Mouse (Mus musculus): ENCODE results near the gene Acaca. TPM values are rescaled to one million over a fixed set of nuclear protein-coding genes. Genes with fewer than 3 reads are reported as not detected.

Gene Acaca
- polyA plus RNA-seq, 1 experiment = 5.0 TPM

DNA sequence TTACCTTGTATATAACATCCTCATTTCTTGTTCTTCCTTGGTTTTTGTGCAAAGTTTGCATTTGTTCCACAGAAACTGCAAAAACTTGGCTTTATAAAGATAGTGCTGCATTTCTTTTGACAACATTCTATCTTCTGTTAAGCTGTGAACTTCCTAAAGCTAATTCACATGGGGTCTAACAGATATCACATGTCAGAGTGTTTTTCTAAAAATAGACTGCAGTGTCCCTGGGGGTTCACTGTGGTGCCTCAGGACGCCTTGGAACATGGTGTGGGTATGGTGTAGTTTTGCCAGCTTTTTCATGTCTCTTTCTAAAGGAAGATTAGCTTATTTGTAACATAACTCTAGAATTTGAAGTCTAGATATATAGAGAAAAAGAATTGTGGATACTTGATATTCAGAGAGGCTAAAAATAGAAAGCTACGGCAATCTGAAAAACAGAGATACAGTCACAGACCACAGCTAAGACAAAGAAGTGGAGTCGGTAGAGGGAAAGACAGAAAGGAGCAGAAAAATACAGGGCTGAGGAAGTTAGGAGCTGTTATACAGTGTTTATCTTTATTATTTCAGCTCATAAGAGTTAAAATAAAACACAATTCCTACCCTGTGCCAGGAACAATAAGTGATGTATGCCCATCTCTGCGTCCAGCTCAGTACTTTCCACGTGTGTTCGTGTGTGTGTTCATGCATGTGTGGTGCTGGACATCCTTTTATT is 215.2 kb downstream of the Acaca start:
- H3K27ac ChIP-seq (ENCODE audit: insufficient read depth, low read depth, low read length) = no peak overlapping the region
- TF ChIP-seq CTCF (IDR thresholded peaks at IDR 0.05; ENCODE audit: low read depth, low read length) (no peak), POLR2A (IDR thresholded peaks at IDR 0.05; ENCODE audit: borderline replicate concordance, low read depth, low read length) (no peak)
- H3K4me3 ChIP-seq (ENCODE audit: insufficient read depth, low read length) = no peak overlapping the region
- 0 out of 2 replicates have a peak, but pooled peaks cover 2% of the 10 kb centered on the region for H3K4me1 ChIP-seq (ENCODE audit: control insufficient read depth, insufficient read depth, low read length)

DNA sequence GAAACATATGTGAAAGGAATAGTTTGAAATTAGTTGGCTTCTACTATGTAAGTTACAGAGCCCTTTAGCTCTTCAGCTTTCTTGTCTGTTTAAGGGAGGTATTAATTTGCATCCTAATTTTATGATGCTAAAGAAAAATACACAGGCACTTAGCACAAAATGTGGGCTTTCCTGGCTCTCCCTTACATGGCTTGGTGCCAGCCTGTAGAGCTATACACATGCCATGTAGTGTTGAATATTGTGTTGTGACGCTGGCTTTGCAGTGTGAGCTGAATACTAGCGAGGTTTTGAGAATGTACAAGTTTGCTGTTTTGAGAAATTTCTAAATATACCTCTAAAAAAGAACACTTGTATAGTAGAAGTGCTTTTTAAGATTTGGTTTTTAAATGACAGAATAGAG is 218.3 kb downstream of the Acaca start:
- Histone ChIP-seq H3K4me1 (ENCODE audit: control insufficient read depth, insufficient read depth, low read length) (peaks cover 19% of the 10 kb centered on the region), H3K27ac (ENCODE audit: insufficient read depth, low read depth, low read length) (no peak overlapping the region), H3K4me3 (ENCODE audit: insufficient read depth, low read length) (no peak overlapping the region)
- TF ChIP-seq POLR2A (IDR thresholded peaks at IDR 0.05; ENCODE audit: borderline replicate concordance, low read depth, low read length) = no peak
- no peak for TF ChIP-seq CTCF (IDR thresholded peaks at IDR 0.05; ENCODE audit: low read depth, low read length)

DNA sequence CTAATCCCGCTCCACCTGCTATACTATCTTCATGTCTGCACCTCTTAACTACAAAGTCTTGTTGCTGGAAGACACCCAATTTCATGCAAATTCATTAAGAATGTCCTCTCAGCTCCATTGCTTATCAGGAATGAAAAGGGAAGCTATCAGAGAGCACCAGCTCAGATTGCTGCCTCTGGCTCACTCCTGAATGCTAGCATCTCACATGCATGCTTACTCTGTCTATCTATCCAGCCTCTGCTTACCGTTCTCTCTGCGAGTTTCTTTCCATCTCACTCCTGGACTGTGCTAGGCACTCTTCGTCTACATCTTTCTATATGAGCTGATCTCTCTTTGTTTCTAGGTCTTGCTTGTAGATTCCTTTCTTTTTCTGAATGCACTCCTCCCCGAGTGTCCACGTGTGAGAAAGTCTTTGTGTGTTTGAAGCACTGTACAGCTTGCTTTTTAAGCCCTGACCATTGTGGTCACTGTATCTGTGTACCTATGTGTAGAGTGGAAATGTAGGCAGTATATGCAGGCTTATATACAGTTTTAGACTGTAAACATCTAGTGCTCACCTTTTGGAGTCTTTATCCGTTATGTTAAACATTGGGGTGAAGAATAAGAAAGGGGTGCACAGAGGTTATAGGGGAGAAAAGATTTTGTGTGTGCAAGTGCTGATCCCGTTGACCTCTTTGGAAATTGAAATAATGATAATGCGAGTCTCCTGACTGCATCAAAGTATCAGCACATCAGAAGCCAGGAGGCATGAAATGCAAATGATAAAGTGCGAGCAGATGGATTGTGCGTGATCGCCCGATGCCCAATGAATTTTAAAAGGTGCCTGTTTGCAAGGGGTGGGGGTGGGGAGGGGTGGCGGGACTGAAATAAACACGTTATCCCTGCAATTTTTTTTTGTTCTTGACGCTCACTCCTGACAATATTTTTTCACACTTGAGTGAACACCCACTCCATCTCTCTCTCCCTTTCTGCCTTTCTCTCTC is 219.7 kb downstream of the Acaca start:
- H3K4me3 ChIP-seq (ENCODE audit: insufficient read depth, low read length) = no peak overlapping the region
- H3K4me1 ChIP-seq (ENCODE audit: control insufficient read depth, insufficient read depth, low read length) = peaks cover 22% of the 10 kb centered on the region
- TF ChIP-seq CTCF (IDR thresholded peaks at IDR 0.05; ENCODE audit: low read depth, low read length) = no peak
- no peak for TF ChIP-seq POLR2A (IDR thresholded peaks at IDR 0.05; ENCODE audit: borderline replicate concordance, low read depth, low read length)
- no peak overlapping the region for H3K27ac ChIP-seq (ENCODE audit: insufficient read depth, low read depth, low read length)

DNA sequence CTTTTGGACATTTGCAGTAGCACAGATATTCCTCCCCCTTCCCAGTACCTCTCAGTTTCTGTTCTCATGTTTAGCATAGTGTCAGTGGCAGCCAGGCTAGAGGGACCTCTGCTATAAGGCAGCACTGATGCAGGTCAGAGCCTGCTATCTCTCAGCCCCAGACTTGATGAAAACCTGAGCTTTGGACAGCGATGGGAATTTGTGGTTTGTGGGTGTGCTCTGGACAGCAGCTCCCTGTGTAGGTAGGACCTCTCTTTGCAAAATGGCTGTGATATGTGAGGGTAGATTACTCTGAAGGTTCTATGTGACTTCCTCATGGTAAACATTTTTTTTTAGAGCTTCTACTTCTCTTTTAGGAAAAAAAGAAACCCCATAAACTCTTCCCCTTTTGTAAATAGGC is 221.7 kb downstream of the Acaca start:
- TF ChIP-seq CTCF (IDR thresholded peaks at IDR 0.05; ENCODE audit: low read depth, low read length) (no peak), POLR2A (IDR thresholded peaks at IDR 0.05; ENCODE audit: borderline replicate concordance, low read depth, low read length) (no peak)
- Histone ChIP-seq H3K27ac (ENCODE audit: insufficient read depth, low read depth, low read length) (peak overlapping the region; percentile 81), H3K4me3 (ENCODE audit: insufficient read depth, low read length) (no peak overlapping the region), H3K4me1 (ENCODE audit: control insufficient read depth, insufficient read depth, low read length) (peaks cover 27% of the 10 kb centered on the region)

DNA sequence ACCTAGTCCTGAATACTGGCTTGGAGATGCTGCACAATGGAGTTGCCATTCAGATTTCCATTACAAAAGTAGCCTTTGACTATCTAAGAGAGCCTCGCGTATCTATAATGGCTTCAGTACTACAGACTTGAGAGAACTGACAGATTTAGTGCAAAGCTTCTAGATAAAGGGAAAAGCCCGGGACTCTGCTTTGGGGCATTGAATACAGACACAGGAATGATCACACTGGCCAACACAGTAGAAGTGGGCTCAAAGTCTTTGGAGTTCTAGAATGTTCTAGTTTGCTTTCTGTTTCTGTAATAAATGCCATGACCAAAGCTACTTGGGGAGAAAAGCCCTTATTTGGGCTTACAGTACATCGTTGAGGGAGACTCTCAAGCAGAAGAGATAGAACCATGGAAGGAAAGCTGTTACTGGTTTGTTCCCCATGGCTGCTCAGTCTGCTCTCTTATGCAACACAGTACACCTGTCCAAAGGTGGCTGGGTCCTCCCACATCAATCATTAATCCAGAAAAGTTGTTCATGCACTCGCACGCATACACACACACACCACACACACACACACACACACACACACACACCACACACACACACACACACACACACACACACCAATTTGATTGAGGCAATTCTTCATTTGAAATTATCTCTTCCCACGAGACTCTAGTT is 223.7 kb downstream of the Acaca start:
- TF ChIP-seq CTCF (IDR thresholded peaks at IDR 0.05; ENCODE audit: low read depth, low read length) = no peak
- TF ChIP-seq POLR2A (IDR thresholded peaks at IDR 0.05; ENCODE audit: borderline replicate concordance, low read depth, low read length) = no peak
- Histone ChIP-seq H3K27ac (ENCODE audit: insufficient read depth, low read depth, low read length) (no peak overlapping the region), H3K4me1 (ENCODE audit: control insufficient read depth, insufficient read depth, low read length) (peaks cover 27% of the 10 kb centered on the region), H3K4me3 (ENCODE audit: insufficient read depth, low read length) (no peak overlapping the region)

DNA sequence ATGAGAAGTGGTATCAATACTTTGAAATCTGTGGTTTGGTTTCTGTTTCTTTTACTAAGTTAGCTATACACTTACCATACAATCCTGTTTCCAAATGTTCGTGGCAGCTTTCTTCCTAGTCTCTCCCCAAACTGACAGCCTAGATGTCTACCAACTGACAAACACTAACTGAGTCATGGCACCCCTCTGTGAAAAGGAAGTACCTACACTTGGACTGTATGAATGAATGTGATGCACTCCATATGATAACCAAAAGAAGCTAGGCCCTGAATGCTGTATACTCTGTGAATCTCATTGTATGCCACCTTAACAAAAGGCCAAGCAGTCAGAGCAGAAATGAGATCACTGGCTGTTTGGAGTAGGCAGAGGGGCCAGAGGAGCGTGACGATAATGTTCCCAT is 227.8 kb downstream of the Acaca start:
- Histone ChIP-seq H3K4me3 (ENCODE audit: insufficient read depth, low read length) (no peak overlapping the region), H3K27ac (ENCODE audit: insufficient read depth, low read depth, low read length) (no peak overlapping the region), H3K4me1 (ENCODE audit: control insufficient read depth, insufficient read depth, low read length) (peaks cover 9% of the 10 kb centered on the region)
- TF ChIP-seq POLR2A (IDR thresholded peaks at IDR 0.05; ENCODE audit: borderline replicate concordance, low read depth, low read length) = no peak

DNA sequence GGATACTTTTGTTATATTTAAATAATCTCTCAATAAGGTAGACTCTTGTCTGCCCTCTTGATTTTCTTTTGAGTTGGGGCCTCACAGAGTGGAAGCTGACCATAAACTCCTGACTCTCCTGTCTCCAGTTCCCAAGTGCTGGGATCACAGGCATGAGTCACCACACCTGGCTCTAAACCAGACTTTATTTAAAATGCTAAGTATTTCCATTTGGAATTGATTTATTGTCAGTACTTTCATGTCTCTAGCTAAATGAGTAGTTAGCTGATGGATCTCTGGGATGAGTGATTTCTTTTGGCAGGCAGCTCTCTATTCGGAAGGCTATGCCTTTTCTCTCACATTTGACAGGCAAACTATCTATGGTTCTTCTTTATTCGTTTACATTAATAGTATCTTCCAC is 228.3 kb downstream of the Acaca start:
- no peak overlapping the region for H3K27ac ChIP-seq (ENCODE audit: insufficient read depth, low read depth, low read length)
- peaks cover 9% of the 10 kb centered on the region for H3K4me1 ChIP-seq (ENCODE audit: control insufficient read depth, insufficient read depth, low read length)
- no peak overlapping the region for H3K4me3 ChIP-seq (ENCODE audit: insufficient read depth, low read length)
- TF ChIP-seq POLR2A (IDR thresholded peaks at IDR 0.05; ENCODE audit: borderline replicate concordance, low read depth, low read length) (no peak), CTCF (IDR thresholded peaks at IDR 0.05; ENCODE audit: low read depth, low read length) (no peak)

DNA sequence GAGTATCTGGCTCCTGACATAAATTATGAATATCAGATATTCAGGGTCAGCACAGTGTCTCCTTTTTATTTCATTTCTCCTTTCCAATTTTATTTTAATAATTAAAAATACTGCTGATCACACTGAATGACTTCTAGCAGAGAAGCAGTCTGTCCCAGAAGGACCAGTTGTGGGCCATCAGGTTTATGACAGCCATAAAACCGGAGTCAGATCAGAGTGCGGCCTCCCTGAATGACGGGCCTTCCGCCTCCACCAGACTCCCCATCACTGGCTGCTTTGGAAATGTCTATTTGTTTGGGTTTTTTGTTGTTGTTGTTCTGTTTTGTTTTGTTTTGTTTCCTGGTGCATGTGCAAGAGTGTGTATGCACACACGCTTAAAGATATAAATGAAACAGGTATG is 232.1 kb downstream of the Acaca start:
- H3K4me1 ChIP-seq (ENCODE audit: control insufficient read depth, insufficient read depth, low read length) = no peaks in the 10 kb centered on the region
- TF ChIP-seq POLR2A (IDR thresholded peaks at IDR 0.05; ENCODE audit: borderline replicate concordance, low read depth, low read length) (no peak), CTCF (IDR thresholded peaks at IDR 0.05; ENCODE audit: low read depth, low read length) (no peak)
- no peak overlapping the region for H3K27ac ChIP-seq (ENCODE audit: insufficient read depth, low read depth, low read length)
- H3K4me3 ChIP-seq (ENCODE audit: insufficient read depth, low read length) = no peak overlapping the region

DNA sequence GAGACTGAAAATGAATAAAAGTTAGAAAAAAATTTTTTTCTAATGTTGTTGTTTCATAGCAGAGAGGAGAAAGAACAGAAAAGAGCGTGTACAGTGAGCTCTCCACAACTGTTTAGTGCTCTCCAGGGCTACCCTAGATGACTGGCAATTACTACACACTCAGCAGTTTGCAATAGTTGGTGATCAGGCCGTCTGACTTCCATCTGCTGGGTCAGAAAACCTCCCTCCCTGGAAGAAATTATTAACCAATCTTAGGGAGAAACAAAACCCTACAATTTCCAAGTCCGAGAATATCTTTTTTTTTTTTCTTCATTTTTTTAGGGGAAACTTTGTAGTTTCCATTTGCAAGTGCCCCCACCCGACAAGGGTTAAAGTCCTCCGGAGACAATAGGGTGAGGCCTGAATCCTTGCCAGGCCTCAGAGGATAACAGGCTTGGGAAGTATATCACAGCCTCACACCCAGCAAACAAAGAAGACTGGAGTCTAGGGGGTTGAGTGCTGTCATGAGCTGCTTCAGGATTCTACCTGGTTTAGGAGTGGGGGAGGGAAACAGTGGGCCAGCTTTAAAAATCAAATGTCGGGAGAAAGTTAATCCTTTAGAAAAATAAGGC is 233.3 kb downstream of the Acaca start:
- Histone ChIP-seq H3K4me3 (ENCODE audit: insufficient read depth, low read length) (no peak overlapping the region), H3K4me1 (ENCODE audit: control insufficient read depth, insufficient read depth, low read length) (no peaks in the 10 kb centered on the region), H3K27ac (ENCODE audit: insufficient read depth, low read depth, low read length) (no peak overlapping the region)
- TF ChIP-seq CTCF (IDR thresholded peaks at IDR 0.05; ENCODE audit: low read depth, low read length) (no peak), POLR2A (IDR thresholded peaks at IDR 0.05; ENCODE audit: borderline replicate concordance, low read depth, low read length) (no peak)
